Mouse (Mus musculus) CD4-positive naive resting alpha-beta T cell, adult 76 days (primary cell): ENCODE results near the gene Tyms. TPM values are rescaled to one million over a fixed set of nuclear protein-coding genes. Genes with fewer than 3 reads are reported as not detected.

Experiments used
- total RNA-seq: library from RNA; stranded (reverse); gene quantifications from one replicate; pipeline ENCODE4 v1.2.4, GENCODE M21; 2023

Gene Tyms
- 6.9 TPM for total RNA-seq

GRCm38 (mm10) chr5:30072825-30073821, at the start of gene Tyms:
TSS of gene Tyms (minus strand) at chr5:30073617.

GRCm38 (mm10) chr5:30105668-30106300, 32.4 kb upstream of the Tyms start, which contains the start of gene 3110082J24Rik:
TSS of gene 3110082J24Rik (minus strand) at chr5:30106086.

DNA sequence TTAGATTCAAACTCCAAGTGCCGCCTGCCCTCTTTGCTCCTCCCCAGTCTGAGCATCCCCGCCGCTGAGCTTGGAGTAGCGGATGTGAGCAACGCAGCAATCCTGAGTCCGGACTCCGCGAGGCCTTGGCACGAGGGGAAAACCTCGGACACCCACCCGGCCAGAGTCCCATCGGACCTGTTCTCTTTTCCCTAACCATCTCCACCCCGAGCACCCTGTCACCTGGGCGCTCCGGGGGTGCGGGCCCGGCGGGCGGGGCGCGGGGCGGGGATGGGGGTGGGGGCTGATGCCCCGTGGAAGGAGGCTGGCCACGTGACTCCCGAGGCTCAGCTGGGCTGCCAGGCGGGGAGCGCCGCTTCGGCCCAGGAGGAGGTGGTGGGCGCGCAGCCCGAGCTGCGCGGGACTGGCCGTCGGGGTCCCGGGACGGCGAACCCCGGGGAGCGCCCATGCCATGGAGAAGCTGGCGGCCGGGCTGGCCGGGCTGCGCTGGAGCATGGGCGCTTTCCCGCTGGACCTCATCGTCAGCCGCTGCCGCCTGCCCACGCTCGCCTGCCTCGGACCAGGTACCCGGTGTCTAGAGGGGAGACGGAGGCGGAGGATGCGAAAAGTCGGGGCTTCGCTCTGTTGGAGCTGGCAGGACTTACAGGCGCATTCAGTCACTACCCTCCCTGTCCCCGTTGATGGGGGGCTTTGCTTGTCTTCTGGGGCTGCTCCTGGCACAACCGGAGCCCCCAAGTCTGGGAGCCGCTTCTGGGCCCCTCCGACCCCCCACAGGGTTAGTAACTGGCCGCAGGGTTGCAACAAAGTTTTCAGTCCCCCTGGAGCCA, 31.6 kb upstream of the Tyms start, which contains the start of gene Garem2:
Garem2 (plus strand) TSS at position 321 of the 827 bp plus-strand sequence.

GRCm38 (mm10) chr5:30012726-30013503, 60.5 kb downstream of the Tyms start, which contains the start of gene Il6:
TSS of gene Il6 (plus strand) at chr5:30013114.

Other genes starting within 250 kb of the Tyms start
- 0.38 TPM for gene Il6, start 60.5 kb downstream of the Tyms start, total RNA-seq
- gene Garem2, start 31.5 kb upstream of the Tyms start, total RNA-seq, result not detected
- not detected for gene 3110082J24Rik, start 32.5 kb upstream of the Tyms start, total RNA-seq
- gene Hadha, start 81.5 kb upstream of the Tyms start, total RNA-seq, result 94.6 TPM
- gene Hadhb, start 81.6 kb upstream of the Tyms start, total RNA-seq, result 133 TPM
- not detected for gene Adgrf3, start 132.1 kb upstream of the Tyms start, total RNA-seq
- 19.1 TPM for gene Selenoi, start 159.0 kb upstream of the Tyms start, total RNA-seq
- gene Drc1, start 207.8 kb upstream of the Tyms start, total RNA-seq, result 10.7 TPM